Mouse (Mus musculus) forebrain, embryonic 10.5 days (tissue): ENCODE measurements around the gene Rbbp4. TPM values are rescaled to one million over a fixed set of nuclear protein-coding genes. Genes with fewer than 3 reads are reported as not detected.

Source experiments
- DNase-seq: peaks from one replicate; pipeline ENCODE4 v3.0.0-alpha.2; 2017; ENCODE audit warnings: low spot score; ENCODE audit errors: extremely low spot score
- H3K27ac ChIP-seq: fragments of 300-500 bp; sonication (generic); 2 replicates; pipeline ENCODE4 v1.5.1; 2016; ENCODE audit warnings: mild to moderate bottlenecking
- H3K27me3 ChIP-seq: fragments of 300-500 bp; sonication (generic); 2 replicates; pipeline ENCODE4 v1.6.1; 2016; ENCODE audit warnings: mild to moderate bottlenecking; ENCODE audit not compliant: poor library complexity, severe bottlenecking
- H3K36me3 ChIP-seq: fragments of 300-500 bp; sonication (generic); replicated peaks from 2 replicates; pipeline ENCODE4 v1.6.1; 2016; ENCODE audit warnings: mild to moderate bottlenecking, moderate library complexity
- H3K4me1 ChIP-seq: fragments of 300-500 bp; sonication (generic); 2 replicates; pipeline ENCODE4 v1.6.1; 2016
- H3K4me3 ChIP-seq: fragments of 300-500 bp; sonication (generic); 2 replicates; pipeline ENCODE4 v1.5.1; 2016; ENCODE audit warnings: mild to moderate bottlenecking, moderate library complexity
- H3K9me3 ChIP-seq: fragments of 300-500 bp; sonication (generic); 2 replicates; pipeline ENCODE4 v1.6.1; 2016; ENCODE audit warnings: mild to moderate bottlenecking, moderate library complexity
- WGBS: fragments of 180-500 bp; shearing (Covaris S2); methylation state at CpG from one replicate; pipeline ENCODE4 v1.1.7; 2016; 5-methylcytosine and 5-hydroxymethylcytosine counted together
- polyA plus RNA-seq: library from polyadenylated mRNA; unstranded; fragments of >200 nt; fragmentation: Nextera tagmentation; extraction: Ambion mirVana; gene quantifications from 2 replicates; pipeline ENCODE4 v1.2.1, GENCODE M21; 2016

Rbbp4 gene
- polyA plus RNA-seq, 1 experiment from 2014 or later: 553 TPM

GRCm38 (mm10) chr4:129303816-129304215, 31.4 kb downstream of the Rbbp4 start:
- Histone ChIP-seq H3K9me3 (peaks cover 11% of the 10 kb centered on the region), H3K27ac (no peak overlapping the region), H3K4me1 (peaks cover 8% of the 10 kb centered on the region), H3K36me3 (peaks cover 42% of the 10 kb centered on the region), H3K27me3 (no peaks in the 10 kb centered on the region), H3K4me3 (no peak overlapping the region)
- DNase-seq: no peak
- 94% methylated on average over 9 of the region's 9 CpGs for WGBS

GRCm38 (mm10) chr4:129303401-129303800, 31.8 kb downstream of the Rbbp4 start:
- 83% methylated on average over 5 of the region's 5 CpGs for WGBS
- H3K27me3 ChIP-seq: no peaks in the 10 kb centered on the region
- no peak overlapping the region for H3K4me3 ChIP-seq
- peaks cover 38% of the 10 kb centered on the region for H3K36me3 ChIP-seq
- peaks cover 13% of the 10 kb centered on the region for H3K4me1 ChIP-seq
- H3K27ac ChIP-seq: no peak overlapping the region
- no peak for DNase-seq
- H3K9me3 ChIP-seq: peaks cover 11% of the 10 kb centered on the region

DNA sequence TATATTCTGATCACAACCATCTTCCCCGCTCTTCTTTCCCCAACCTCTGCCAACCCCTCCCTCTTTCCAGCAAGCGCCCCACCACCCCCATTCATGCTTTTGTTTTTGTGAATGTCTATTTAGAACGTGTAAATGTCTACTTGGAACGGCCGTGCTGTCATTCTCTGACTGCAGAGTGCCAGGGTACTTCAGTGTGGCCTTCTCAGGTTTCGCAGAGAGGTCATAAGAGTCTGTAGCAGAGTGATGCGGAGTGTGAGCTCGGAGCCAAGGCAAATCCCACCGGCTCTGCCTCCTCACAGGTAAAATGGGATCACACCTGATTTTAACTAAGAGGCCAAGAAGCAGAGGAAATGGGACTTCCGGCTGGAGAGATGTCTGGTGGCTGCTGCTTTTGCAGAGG, 36.0 kb downstream of the Rbbp4 start:
- H3K36me3 ChIP-seq: peaks cover 3% of the 10 kb centered on the region
- H3K27ac ChIP-seq: no peak overlapping the region
- H3K4me1 ChIP-seq: peaks cover 20% of the 10 kb centered on the region
- WGBS: 70% methylated on average over 10 of the region's 10 CpGs
- peaks cover 11% of the 10 kb centered on the region for H3K9me3 ChIP-seq
- DNase-seq: no peak
- no peak overlapping the region for H3K4me3 ChIP-seq
- H3K27me3 ChIP-seq: peaks cover 3% of the 10 kb centered on the region

DNA sequence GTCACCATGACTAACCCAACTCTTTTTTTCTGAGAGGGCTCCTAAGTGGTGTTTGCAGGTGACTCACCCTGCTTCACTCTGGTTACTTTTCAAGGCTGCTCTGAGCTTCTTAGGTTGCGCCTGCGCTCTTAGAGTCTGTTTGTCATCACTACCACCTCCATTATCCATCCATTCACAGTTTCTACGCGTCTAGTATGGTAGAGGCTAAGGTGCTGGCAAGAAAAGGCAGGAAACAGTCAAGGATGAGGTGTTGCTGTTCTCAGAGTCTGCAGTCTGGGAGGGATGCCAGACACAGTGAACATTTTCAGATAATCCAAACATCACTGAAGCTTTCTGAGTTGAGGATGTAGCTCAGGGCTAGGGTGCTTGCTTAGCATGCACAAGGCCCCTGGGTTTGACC, 37.4 kb downstream of the Rbbp4 start:
- no peak for DNase-seq
- Histone ChIP-seq H3K4me1 (peaks cover 29% of the 10 kb centered on the region), H3K27me3 (peaks cover 16% of the 10 kb centered on the region), H3K36me3 (no peaks in the 10 kb centered on the region; the same call in 1 of the 2 replicates), H3K27ac (no peak overlapping the region), H3K9me3 (peaks cover 11% of the 10 kb centered on the region), H3K4me3 (no peak overlapping the region)
- WGBS: 92% methylated on average over 4 of the region's 4 CpGs

DNA sequence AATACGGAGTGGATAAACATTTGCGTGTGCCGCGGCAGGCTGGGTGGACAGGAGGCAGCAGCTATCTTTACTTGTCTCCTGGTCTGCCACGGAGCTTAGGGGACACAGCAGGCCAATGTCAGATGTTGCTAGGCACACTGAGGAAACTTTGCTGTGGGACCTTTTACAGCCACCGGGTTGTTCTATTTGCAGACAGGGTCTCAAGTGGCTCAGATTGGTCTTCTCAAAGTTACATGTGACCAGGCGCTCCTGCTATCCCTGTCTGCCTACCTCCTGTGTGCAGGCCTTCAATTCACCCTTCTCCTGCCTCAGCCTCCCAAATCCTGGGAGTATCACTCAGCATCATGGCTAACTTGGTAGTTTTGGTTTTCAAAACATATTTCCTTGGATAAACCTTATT, 39.1 kb downstream of the Rbbp4 start:
- Histone ChIP-seq H3K36me3 (no peaks in the 10 kb centered on the region), H3K9me3 (peaks cover 5% of the 10 kb centered on the region), H3K4me3 (no peak overlapping the region), H3K4me1 (peaks cover 29% of the 10 kb centered on the region), H3K27ac (no peak overlapping the region), H3K27me3 (peaks cover 18% of the 10 kb centered on the region)
- no peak for DNase-seq
- 94% methylated on average over 7 of the region's 7 CpGs for WGBS

DNA sequence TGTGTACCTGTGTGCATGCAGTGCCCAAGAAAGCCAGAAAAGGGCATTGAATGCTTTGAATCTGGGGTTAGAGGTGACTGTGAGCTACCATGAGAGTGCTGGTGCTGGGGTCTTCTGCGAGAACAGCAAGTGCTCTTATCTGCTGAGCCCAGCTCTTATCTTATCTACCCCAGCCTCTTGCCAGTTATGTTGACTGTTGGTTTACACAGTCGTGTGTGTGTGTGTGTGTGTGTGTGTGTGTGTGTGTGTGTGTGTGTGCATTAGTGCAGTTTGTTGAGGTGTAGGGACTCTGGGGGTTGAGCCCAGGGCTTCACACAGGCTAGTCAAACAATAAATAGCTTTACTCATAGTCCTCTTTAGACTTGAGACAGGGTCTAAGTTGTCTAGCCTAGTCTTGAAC, 40.0 kb downstream of the Rbbp4 start:
- DNase-seq: no peak
- H3K4me3 ChIP-seq: no peak overlapping the region
- peaks cover 29% of the 10 kb centered on the region for H3K4me1 ChIP-seq
- no peaks in the 10 kb centered on the region for H3K36me3 ChIP-seq
- no peaks in the 10 kb centered on the region for H3K9me3 ChIP-seq
- peaks cover 18% of the 10 kb centered on the region for H3K27me3 ChIP-seq
- H3K27ac ChIP-seq: no peak overlapping the region
- 83% methylated on average over 2 of the region's 2 CpGs for WGBS

DNA sequence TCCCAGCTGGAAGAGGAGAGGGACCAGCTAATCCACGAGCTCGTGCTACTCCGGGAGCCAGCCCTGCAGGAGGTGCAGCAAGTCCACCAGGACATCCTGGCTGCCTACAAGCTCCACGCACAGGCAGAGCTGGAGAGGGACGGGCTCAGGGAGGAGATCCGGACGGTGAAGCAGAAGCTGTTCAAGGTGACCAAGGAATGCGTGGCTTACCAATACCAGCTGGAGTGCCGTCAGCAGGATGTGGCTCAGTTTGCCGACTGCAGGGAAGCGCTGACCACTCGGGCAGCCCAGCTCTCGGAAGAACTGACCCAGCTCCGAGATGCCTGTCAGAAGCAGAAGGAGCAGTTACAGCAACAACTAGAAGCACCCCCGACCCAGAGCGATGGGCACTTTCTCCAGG, 41.5 kb downstream of the Rbbp4 start:
- H3K9me3 ChIP-seq: 0 out of 2 replicates have a peak, but pooled peaks cover 3% of the 10 kb centered on the region
- peaks cover 30% of the 10 kb centered on the region for H3K27me3 ChIP-seq
- 0 out of 2 replicates have a peak overlapping the region, but pooled peaks have one; percentile 13 for H3K4me3 ChIP-seq
- peaks cover 19% of the 10 kb centered on the region for H3K4me1 ChIP-seq
- 0 out of 2 replicates have a peak overlapping the region, but pooled peaks have one; percentile 32 for H3K27ac ChIP-seq
- WGBS: 36% methylated on average over 16 of the region's 16 CpGs
- DNase-seq: no peak
- H3K36me3 ChIP-seq: no peaks in the 10 kb centered on the region

DNA sequence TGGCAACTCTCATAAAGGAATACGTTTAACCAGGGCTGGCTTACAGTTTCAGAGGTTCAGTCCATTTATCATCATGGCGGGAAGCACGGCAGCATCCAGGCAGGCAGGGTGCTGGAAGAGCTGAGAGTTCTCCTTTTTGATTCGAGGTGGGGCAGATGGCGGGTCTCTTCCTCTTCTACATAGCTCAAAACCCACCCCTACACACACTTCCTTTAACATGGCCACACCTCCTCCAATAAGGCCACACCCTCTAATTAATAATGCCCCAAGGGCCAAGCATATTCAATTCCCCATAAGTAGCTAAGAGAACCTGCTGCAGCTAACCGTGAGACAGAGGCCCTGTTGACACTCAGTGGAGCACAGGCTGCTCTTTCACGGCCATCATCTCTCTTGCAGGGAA, 42.3 kb downstream of the Rbbp4 start:
- Histone ChIP-seq H3K4me3 (no peak overlapping the region), H3K27me3 (peaks cover 39% of the 10 kb centered on the region), H3K27ac (no peak overlapping the region), H3K36me3 (no peaks in the 10 kb centered on the region), H3K9me3 (0 out of 2 replicates have a peak, but pooled peaks cover 3% of the 10 kb centered on the region), H3K4me1 (peaks cover 14% of the 10 kb centered on the region)
- WGBS: 71% methylated on average over 7 of the region's 7 CpGs
- DNase-seq: no peak

DNA sequence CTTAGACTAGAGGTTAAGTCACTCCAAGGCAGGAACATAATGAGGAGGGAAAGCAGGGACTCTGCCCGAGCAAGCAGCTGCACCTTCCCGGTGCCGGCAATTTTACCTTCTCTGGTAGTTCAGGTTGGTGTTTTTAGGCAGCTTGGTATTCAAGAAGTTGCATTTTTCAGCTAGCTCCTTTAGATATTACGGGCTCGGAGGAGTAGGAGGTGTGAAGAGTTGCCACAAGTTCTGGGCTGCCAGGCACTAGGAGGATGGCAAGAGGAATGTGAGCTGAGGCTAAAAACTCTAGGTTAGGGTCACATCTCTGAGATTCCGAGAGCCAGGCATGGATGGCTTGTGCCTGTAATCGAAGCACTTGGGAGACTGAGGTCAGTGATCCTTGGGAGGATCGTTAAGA, 45.5 kb downstream of the Rbbp4 start:
- no peak overlapping the region for H3K4me3 ChIP-seq
- no peaks in the 10 kb centered on the region for H3K36me3 ChIP-seq
- WGBS: 90% methylated on average over 8 of the region's 8 CpGs
- H3K4me1 ChIP-seq: peaks cover 30% of the 10 kb centered on the region
- peaks cover 64% of the 10 kb centered on the region for H3K27me3 ChIP-seq
- no peak overlapping the region for H3K27ac ChIP-seq
- H3K9me3 ChIP-seq: 0 out of 2 replicates have a peak, but pooled peaks cover 3% of the 10 kb centered on the region
- DNase-seq: no peak

GRCm38 (mm10) chr4:129288067-129288466, 47.1 kb downstream of the Rbbp4 start:
- Histone ChIP-seq H3K36me3 (no peaks in the 10 kb centered on the region), H3K27ac (no peak overlapping the region), H3K4me3 (peak overlapping the region; percentile 66), H3K27me3 (peaks cover 52% of the 10 kb centered on the region), H3K4me1 (peaks cover 23% of the 10 kb centered on the region), H3K9me3 (0 out of 2 replicates have a peak, but pooled peaks cover 3% of the 10 kb centered on the region)
- WGBS: 39% methylated on average over 3 of the region's 3 CpGs
- no peak for DNase-seq

GRCm38 (mm10) chr4:129287472-129287981, 47.6 kb downstream of the Rbbp4 start, which contains the start of gene Sync:
Gene Sync (plus strand): TSS chr4:129287617.
- H3K36me3 ChIP-seq: no peaks in the 10 kb centered on the region
- H3K27ac ChIP-seq: peak within 1 kb of the TSS; percentile 54
- peak within 1 kb of the TSS; percentile 66 for H3K4me3 ChIP-seq
- H3K27me3 ChIP-seq: peaks cover 46% of the 10 kb centered on the region
- 0 out of 2 replicates have a peak, but pooled peaks cover 3% of the 10 kb centered on the region for H3K9me3 ChIP-seq
- DNase-seq: no peak
- peaks cover 21% of the 10 kb centered on the region for H3K4me1 ChIP-seq
- under 1% methylated on average over 51 of the region's 53 CpGs for WGBS

GRCm38 (mm10) chr4:129286683-129287471, 48.3 kb downstream of the Rbbp4 start:
- 3% methylated on average over 28 of the region's 28 CpGs for WGBS
- H3K27me3 ChIP-seq: peaks cover 46% of the 10 kb centered on the region

More at GRCm38 (mm10) chr4:129286683-129287471, 48.3 kb downstream of the Rbbp4 start:
- Histone ChIP-seq H3K9me3 (0 out of 2 replicates have a peak, but pooled peaks cover 3% of the 10 kb centered on the region), H3K27ac (peak overlapping the region; percentile 54), H3K36me3 (no peaks in the 10 kb centered on the region), H3K4me3 (peak overlapping the region; percentile 66), H3K4me1 (peaks cover 21% of the 10 kb centered on the region)
- DNase-seq: peak; percentile 47
